8 mouse cellular contexts compared by ENCODE assay signal in the genomic region with DNA sequence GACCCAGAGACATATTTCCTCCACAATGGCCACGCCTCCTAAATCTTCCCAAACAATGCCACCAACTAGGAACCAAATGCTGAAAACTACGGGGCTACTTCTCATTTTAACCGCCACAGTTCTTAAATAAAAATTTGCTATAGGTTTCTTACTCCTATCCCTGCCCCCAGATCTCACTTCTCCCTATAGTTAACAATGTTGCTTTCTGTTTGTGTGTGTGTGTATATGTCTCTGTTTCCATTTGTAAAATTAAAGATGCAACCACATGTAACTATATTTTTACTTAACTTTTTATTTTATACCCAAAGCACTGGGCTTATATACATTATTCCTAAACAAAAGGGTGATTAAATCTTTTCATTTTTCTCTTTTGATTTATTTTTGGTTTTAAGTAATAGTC. TPM values are rescaled to one million over a fixed set of nuclear protein-coding genes. Genes with fewer than 3 reads are reported as not detected.
DNase-seq lines count a peak whose midpoint lies in the region; ATAC-seq and TF ChIP-seq lines count a peak whose summit lies in the region.

Gene Pdcl3 (plus strand): TSS at position 301 of the 400 bp plus-strand sequence.

- peaks cover 8% of the 10 kb centered on the region; the same call in 1 of the 2 replicates for H3K4me1 ChIP-seq in kidney, adult 2 months (ENCODE audit: control insufficient read depth, insufficient read depth, low read length)
- H3K4me1 ChIP-seq in megakaryocyte, embryonic 14.5 days = peaks cover 48% of the 10 kb centered on the region

- TF ChIP-seq POLR2A in kidney, adult 2 months (IDR thresholded peaks at IDR 0.05; ENCODE audit: low read depth, low read length) = no peak

- no peak for TF ChIP-seq CTCF in kidney, adult 2 months (conservative IDR thresholded peaks at IDR 0.05; ENCODE audit: insufficient read depth, insufficient read length, low read depth, low read length)

- no peaks in the 10 kb centered on the region for H3K36me3 ChIP-seq in kidney, adult 2 months (ENCODE audit: control insufficient read depth, insufficient read depth, low read length)
- peaks cover 4% of the 10 kb centered on the region for H3K36me3 ChIP-seq in megakaryocyte, embryonic 14.5 days (replicated peaks; ENCODE audit: low read length)

- no peak for ATAC-seq in inflammation-experienced regulatory T-cells, adult 6 months

- no peaks in the 10 kb centered on the region for H3K9me3 ChIP-seq in megakaryocyte, embryonic 14.5 days

- WGBS in kidney, adult 2 months = 92% methylated on average over 3 of the region's 3 CpGs

- DNase-seq in kidney, adult 2 months = no peak
- no peak for DNase-seq in kidney, adult 11 months
- no peak for DNase-seq in adrenal gland, postnatal 36 days
- DNase-seq in gastrocnemius, postnatal 25 days = no peak
- no peak for DNase-seq in cerebellum, adult 8-10 months
- DNase-seq in T-cell, adult 2 months (ENCODE audit: low spot score) = no peak

- H3K4me3 ChIP-seq in kidney, adult 2 months (ENCODE audit: insufficient read depth, low read depth, low read length) = no peak within 1 kb of the TSS
- H3K4me3 ChIP-seq in megakaryocyte, embryonic 14.5 days (replicated peaks) = no peak within 1 kb of the TSS

- H3K27me3 ChIP-seq in kidney, adult 2 months (replicated peaks; ENCODE audit: control insufficient read depth, insufficient read depth, low read length) = no peaks in the 10 kb centered on the region
- peaks cover 3% of the 10 kb centered on the region for H3K27me3 ChIP-seq in megakaryocyte, embryonic 14.5 days (replicated peaks)

- no peak within 1 kb of the TSS for H3K27ac ChIP-seq in kidney, adult 2 months (ENCODE audit: insufficient read depth, low read depth, low read length)

RNA-seq across cellular contexts. Expression of gene Pdcl3, which starts in this region (rescaled TPM):
- 32.5 and 39.8 TPM in 2 replicates for polyA plus RNA-seq in kidney, adult 2 months (2012; rRNA removed)
- total RNA-seq in adrenal gland, postnatal 36 days (2021) = 100 to 1,000 TPM in 1 of 2 experiments, 10 to 100 TPM in 1; 97.9 to 103 TPM
- total RNA-seq in gastrocnemius, postnatal 25 days (2021) = 10 to 100 TPM; 58.6 to 58.7 TPM
- polyA plus RNA-seq in inflammation-experienced regulatory T-cells, adult 6 months (2017; shearing (Covaris generic)) = 100 to 1,000 TPM; 144 to 205 (median 169) TPM
- polyA plus RNA-seq in megakaryocyte, embryonic 14.5 days (2012; ENCODE audit: insufficient read depth, low replicate concordance) = 9.3 and 67.1 TPM in 2 replicates
